Mouse (Mus musculus) limb, embryonic 14.5 days (tissue): Measurements from ENCODE around the gene Engase. TPM values are rescaled to one million over a fixed set of nuclear protein-coding genes. Genes with fewer than 3 reads are reported as not detected.

Experiments
- ATAC-seq: fragments of 200-750 bp; cut with Nextera tagmentation; 2 replicates; pipeline ENCODE4 v1.8.0; 2017; ENCODE audit warnings: low read depth, moderate number of reproducible peaks, moderate TSS enrichment; ENCODE audit not compliant: low FRiP score
- DNase-seq: peaks from one replicate; pipeline ENCODE4 v3.0.0-alpha.2; 2015; ENCODE audit warnings: low spot score
- H3K27ac ChIP-seq: fragments of 300-500 bp; sonication (generic); replicated peaks from 2 replicates; pipeline ENCODE4 v1.5.1; 2014; ENCODE audit warnings: low read depth, mild to moderate bottlenecking, low read length, moderate library complexity, mixed read lengths
- H3K27me3 ChIP-seq: fragments of 300-500 bp; sonication (generic); 2 replicates; pipeline ENCODE4 v1.6.1; 2014; ENCODE audit warnings: low read length, mixed read lengths; ENCODE audit not compliant: control insufficient read depth, insufficient read depth
- H3K36me3 ChIP-seq: fragments of 300-500 bp; sonication (generic); 2 replicates; pipeline ENCODE4 v1.6.1; 2014; ENCODE audit warnings: mild to moderate bottlenecking, low read length, moderate library complexity, mixed read lengths; ENCODE audit not compliant: control insufficient read depth, insufficient read depth
- H3K4me1 ChIP-seq: fragments of 300-500 bp; sonication (generic); 2 replicates; pipeline ENCODE4 v1.6.1; 2014; ENCODE audit warnings: antibody characterized with exemption, low read length, mixed read lengths; ENCODE audit not compliant: control insufficient read depth, insufficient read depth
- H3K4me2 ChIP-seq: fragments of 300-500 bp; sonication (generic); replicated peaks from 2 replicates; pipeline ENCODE4 v1.6.1; 2014; ENCODE audit warnings: low read depth, mild to moderate bottlenecking, low read length, moderate library complexity; ENCODE audit not compliant: severe bottlenecking
- H3K4me3 ChIP-seq: fragments of 300-500 bp; sonication (generic); replicated peaks from 2 replicates; pipeline ENCODE4 v1.5.1; 2014; ENCODE audit warnings: low read length
- H3K9ac ChIP-seq: fragments of 300-500 bp; sonication (generic); 2 replicates; pipeline ENCODE4 v1.6.1; 2014; ENCODE audit warnings: mild to moderate bottlenecking, low read depth, low read length, moderate library complexity; ENCODE audit not compliant: severe bottlenecking
- H3K9me3 ChIP-seq: fragments of 300-500 bp; sonication (generic); 2 replicates; pipeline ENCODE4 v1.6.1; 2016; ENCODE audit warnings: low read length; ENCODE audit not compliant: control insufficient read depth
- POLR2A ChIP-seq: fragments of 200-500 bp; IDR thresholded peaks from 2 replicates; pipeline ENCODE4 v1.8.0; 2012; ENCODE audit warnings: inconsistent platforms, mild to moderate bottlenecking, moderate library complexity, borderline replicate concordance; ENCODE audit not compliant: insufficient read depth, insufficient read length; ENCODE audit errors: extremely low read depth
- WGBS: fragments of 180-500 bp; shearing (Covaris S2); extraction: QIAGEN DNeasy Blood & Tissue Kit; methylation state at CpG from one replicate; pipeline ENCODE4 v1.1.7; 2014; 5-methylcytosine and 5-hydroxymethylcytosine counted together
- polyA plus RNA-seq, 2 experiments: library from polyadenylated mRNA; depleted of rRNA in 1 of 2; stranded (reverse) in 1 of 2; unstranded in 1 of 2; fragments of >200 nt; fragmentation: Nextera tagmentation in 1 of 2; extraction: Ambion mirVana in 1 of 2; gene quantifications; 2 replicates each; pipeline versions ENCODE4 v1.2.1 to v1.2.3; 2012 to 2014

The Engase gene
- polyA plus RNA-seq, 2 experiments: 4.5 to 7.9 TPM

- no peak overlapping the region for H3K27ac ChIP-seq
- no peak overlapping the region for H3K4me3 ChIP-seq
- ATAC-seq: no peak
- no peak for DNase-seq
- 79% methylated on average over 11 of the region's 11 CpGs for WGBS
- no peak overlapping the region for H3K9ac ChIP-seq
- no peak overlapping the region for H3K4me2 ChIP-seq
- no peak for TF ChIP-seq POLR2A
- no peaks in the 10 kb centered on the region for H3K36me3 ChIP-seq
- H3K4me1 ChIP-seq: no peaks in the 10 kb centered on the region
- no peaks in the 10 kb centered on the region for H3K27me3 ChIP-seq
- H3K9me3 ChIP-seq: no peaks in the 10 kb centered on the region
Measured at GRCm38 (mm10) chr11:118456937-118457336, 19.7 kb upstream of the Engase start.

GRCm38 (mm10) chr11:118459051-118459450, 17.6 kb upstream of the Engase start:
- Histone ChIP-seq H3K27ac (no peak overlapping the region), H3K4me2 (no peak overlapping the region), H3K4me3 (no peak overlapping the region), H3K27me3 (no peaks in the 10 kb centered on the region), H3K9ac (no peak overlapping the region), H3K9me3 (no peaks in the 10 kb centered on the region), H3K36me3 (no peaks in the 10 kb centered on the region), H3K4me1 (no peaks in the 10 kb centered on the region)
- no peak for TF ChIP-seq POLR2A
- DNase-seq (no peak), ATAC-seq (peak; percentile 60; the same call in 1 of the 2 replicates)
- 25% methylated on average over 8 of the region's 8 CpGs for WGBS

GRCm38 (mm10) chr11:118459536-118459935, 17.1 kb upstream of the Engase start:
- no peak overlapping the region for H3K27ac ChIP-seq
- DNase-seq (no peak), ATAC-seq (no peak)
- no peak overlapping the region for H3K4me3 ChIP-seq
- TF ChIP-seq POLR2A: no peak
- no peaks in the 10 kb centered on the region for H3K27me3 ChIP-seq
- WGBS: 70% methylated on average over 4 of the region's 4 CpGs
- H3K4me2 ChIP-seq: no peak overlapping the region
- H3K9ac ChIP-seq: no peak overlapping the region
- no peaks in the 10 kb centered on the region for H3K9me3 ChIP-seq
- no peaks in the 10 kb centered on the region; the same call in 1 of the 2 replicates for H3K4me1 ChIP-seq
- no peaks in the 10 kb centered on the region for H3K36me3 ChIP-seq

- no peaks in the 10 kb centered on the region for H3K9me3 ChIP-seq
- H3K9ac ChIP-seq: no peak overlapping the region
- DNase-seq (no peak), ATAC-seq (no peak)
- no peaks in the 10 kb centered on the region for H3K27me3 ChIP-seq
- 68% methylated on average over 6 of the region's 6 CpGs for WGBS
- H3K36me3 ChIP-seq: no peaks in the 10 kb centered on the region
- no peak for TF ChIP-seq POLR2A
- H3K4me1 ChIP-seq: no peaks in the 10 kb centered on the region; the same call in 1 of the 2 replicates
- H3K4me3 ChIP-seq: no peak overlapping the region
- no peak overlapping the region for H3K27ac ChIP-seq
- no peak overlapping the region for H3K4me2 ChIP-seq
Measured at GRCm38 (mm10) chr11:118460280-118460679, 16.3 kb upstream of the Engase start.

- H3K4me3 ChIP-seq: no peak overlapping the region
- no peak overlapping the region for H3K9ac ChIP-seq
- no peaks in the 10 kb centered on the region; the same call in 1 of the 2 replicates for H3K4me1 ChIP-seq
- H3K4me2 ChIP-seq: no peak overlapping the region
- H3K27me3 ChIP-seq: no peaks in the 10 kb centered on the region
- no peak overlapping the region for H3K27ac ChIP-seq
- no peaks in the 10 kb centered on the region for H3K9me3 ChIP-seq
- no peaks in the 10 kb centered on the region for H3K36me3 ChIP-seq
- WGBS: 71% methylated on average over 11 of the region's 11 CpGs
- no peak for TF ChIP-seq POLR2A
- DNase-seq (no peak), ATAC-seq (no peak)
Measured at GRCm38 (mm10) chr11:118467441-118468035, 9.1 kb upstream of the Engase start.
